Mouse (Mus musculus) ES-Bruce4 (cell line): ENCODE results near the gene Mmp14. TPM values are rescaled to one million over a fixed set of nuclear protein-coding genes. Genes with fewer than 3 reads are reported as not detected.

ENCODE experiments used
- H3K27ac ChIP-seq: 2 replicates; pipeline ENCODE4 v1.5.1; 2012; ENCODE audit warnings: low read length, inconsistent platforms; ENCODE audit not compliant: insufficient read depth
- H3K27me3 ChIP-seq: 2 replicates; pipeline ENCODE4 v1.6.1; 2012; ENCODE audit warnings: mild to moderate bottlenecking, low read length, inconsistent platforms; ENCODE audit not compliant: control insufficient read depth, poor library complexity, insufficient read depth, severe bottlenecking
- H3K36me3 ChIP-seq: 2 replicates; pipeline ENCODE4 v1.6.1; 2012; ENCODE audit warnings: inconsistent platforms, mild to moderate bottlenecking, low read length, moderate library complexity; ENCODE audit not compliant: control insufficient read depth, poor library complexity, insufficient read depth, severe bottlenecking
- H3K4me1 ChIP-seq: one replicate; pipeline ENCODE4 v1.8.1; 2011; ENCODE audit warnings: low read length; ENCODE audit not compliant: control insufficient read depth, insufficient read depth
- H3K4me3 ChIP-seq: 2 replicates; pipeline ENCODE4 v1.5.1; 2011; ENCODE audit warnings: low read depth, mild to moderate bottlenecking, low read length
- H3K9ac ChIP-seq: 2 replicates; pipeline ENCODE4 v1.6.1; 2012; ENCODE audit warnings: low read depth, mild to moderate bottlenecking, inconsistent platforms; ENCODE audit not compliant: poor library complexity, severe bottlenecking
- H3K9me3 ChIP-seq: replicated peaks from 2 replicates; pipeline ENCODE4 v1.6.1; 2012; ENCODE audit warnings: mild to moderate bottlenecking, low read length, inconsistent platforms; ENCODE audit not compliant: control insufficient read depth, poor library complexity, insufficient read depth, severe bottlenecking
- CTCF ChIP-seq: IDR thresholded peaks from one replicate; pipeline ENCODE4 v1.8.1; 2011; ENCODE audit warnings: low read depth, low read length
- EP300 ChIP-seq: IDR thresholded peaks from 2 replicates; pipeline ENCODE4 v1.6.1; 2011; ENCODE audit warnings: low read depth, low read length; ENCODE audit not compliant: insufficient read depth
- POLR2A ChIP-seq: IDR thresholded peaks from one replicate; pipeline ENCODE4 v1.8.1; 2011; ENCODE audit warnings: low read length; ENCODE audit not compliant: insufficient read depth
- polyA plus RNA-seq: library from polyadenylated mRNA; stranded (reverse); fragments of >200 nt; gene quantifications from 2 replicates; pipeline ENCODE4 v1.2.4, GENCODE M21; 2011; ENCODE audit warnings: low read depth; ENCODE audit not compliant: missing spikeins, insufficient read depth, insufficient read length

The Mmp14 gene
- polyA plus RNA-seq, 1 experiment, result 50.4 TPM

GRCm38 (mm10) chr14:54443712-54444618, 12.6 kb downstream of the Mmp14 start:
- Histone ChIP-seq H3K36me3 (no peaks in the 10 kb centered on the region), H3K9ac (no peak overlapping the region), H3K4me1 (peaks cover 10% of the 10 kb centered on the region), H3K4me3 (no peak overlapping the region), H3K9me3 (no peaks in the 10 kb centered on the region), H3K27ac (no peak overlapping the region), H3K27me3 (no peaks in the 10 kb centered on the region)
- TF ChIP-seq POLR2A, result no peak
- no peak for TF ChIP-seq CTCF
- no peak for TF ChIP-seq EP300

GRCm38 (mm10) chr14:54445476-54445875, 14.1 kb downstream of the Mmp14 start:
- no peak overlapping the region for H3K9ac ChIP-seq
- H3K4me3 ChIP-seq, result no peak overlapping the region
- H3K27ac ChIP-seq, result no peak overlapping the region
- H3K27me3 ChIP-seq, result no peaks in the 10 kb centered on the region
- peaks cover 10% of the 10 kb centered on the region for H3K4me1 ChIP-seq
- TF ChIP-seq EP300, result no peak
- no peak for TF ChIP-seq CTCF
- no peak for TF ChIP-seq POLR2A
- H3K36me3 ChIP-seq, result no peaks in the 10 kb centered on the region
- H3K9me3 ChIP-seq, result no peaks in the 10 kb centered on the region

GRCm38 (mm10) chr14:54453566-54453965, 22.2 kb downstream of the Mmp14 start:
- H3K9me3 ChIP-seq, result no peaks in the 10 kb centered on the region
- TF ChIP-seq POLR2A (no peak), CTCF (no peak), EP300 (no peak)
- no peak overlapping the region for H3K4me3 ChIP-seq
- H3K9ac ChIP-seq, result no peak overlapping the region
- H3K4me1 ChIP-seq, result no peaks in the 10 kb centered on the region
- H3K27me3 ChIP-seq, result peaks cover 1% of the 10 kb centered on the region; the same call in 1 of the 2 replicates
- H3K36me3 ChIP-seq, result no peaks in the 10 kb centered on the region
- no peak overlapping the region for H3K27ac ChIP-seq

- H3K9ac ChIP-seq, result no peak overlapping the region
Measured at GRCm38 (mm10) chr14:54454669-54455528, 23.5 kb downstream of the Mmp14 start.

GRCm38 (mm10) chr14:54457907-54458569, 26.6 kb downstream of the Mmp14 start:
- Histone ChIP-seq H3K9ac (no peak overlapping the region), H3K4me3 (no peak overlapping the region), H3K4me1 (no peaks in the 10 kb centered on the region), H3K9me3 (no peaks in the 10 kb centered on the region), H3K27ac (no peak overlapping the region), H3K27me3 (peaks cover 1% of the 10 kb centered on the region; the same call in 1 of the 2 replicates), H3K36me3 (no peaks in the 10 kb centered on the region)
- TF ChIP-seq POLR2A (no peak), EP300 (no peak), CTCF (no peak)

More at GRCm38 (mm10) chr14:54454669-54455528, 23.5 kb downstream of the Mmp14 start:
- Histone ChIP-seq H3K27ac (no peak overlapping the region), H3K9me3 (no peaks in the 10 kb centered on the region), H3K4me1 (no peaks in the 10 kb centered on the region), H3K36me3 (no peaks in the 10 kb centered on the region), H3K4me3 (no peak overlapping the region), H3K27me3 (peaks cover 1% of the 10 kb centered on the region; the same call in 1 of the 2 replicates)
- TF ChIP-seq POLR2A, result no peak
- no peak for TF ChIP-seq EP300
- no peak for TF ChIP-seq CTCF
